Mouse (Mus musculus) hindbrain, postnatal 0 days (tissue): Measurements from ENCODE around the gene Dusp1. TPM values are rescaled to one million over a fixed set of nuclear protein-coding genes. Genes with fewer than 3 reads are reported as not detected.
A peak's percentile ranks its signal among the peaks of the same experiment; 100 is the strongest.

Experiments used
- ATAC-seq: fragments of 200-750 bp; cut with Nextera tagmentation; 2 replicates; pipeline ENCODE4 v1.8.0; 2017; ENCODE audit warnings: mild to moderate bottlenecking, moderate TSS enrichment, moderate library complexity
- DNase-seq: peaks from one replicate; pipeline ENCODE4 v3.0.0-alpha.2; 2015; ENCODE audit warnings: low spot score
- H3K27ac ChIP-seq: fragments of 300-500 bp; sonication (generic); 2 replicates; pipeline ENCODE4 v1.5.1; 2014; ENCODE audit warnings: mild to moderate bottlenecking
- H3K27me3 ChIP-seq: fragments of 300-500 bp; sonication (generic); 2 replicates; pipeline ENCODE4 v1.6.1; 2014; ENCODE audit warnings: low read length, mixed read lengths; ENCODE audit not compliant: insufficient read depth
- H3K36me3 ChIP-seq: fragments of 300-500 bp; sonication (generic); 2 replicates; pipeline ENCODE4 v1.6.1; 2014; ENCODE audit warnings: low read length, mixed read lengths; ENCODE audit not compliant: insufficient read depth
- H3K4me1 ChIP-seq: fragments of 300-500 bp; sonication (generic); 2 replicates; pipeline ENCODE4 v1.6.1; 2014; ENCODE audit warnings: antibody characterized with exemption, low read length, mixed read lengths; ENCODE audit not compliant: insufficient read depth
- H3K4me2 ChIP-seq: fragments of 300-500 bp; sonication (generic); 2 replicates; pipeline ENCODE4 v1.6.1; 2014; ENCODE audit warnings: low read depth, mild to moderate bottlenecking, low read length, moderate library complexity, mixed read lengths
- H3K4me3 ChIP-seq: fragments of 300-500 bp; sonication (generic); 2 replicates; pipeline ENCODE4 v1.5.1; 2014; ENCODE audit warnings: low read length
- H3K9ac ChIP-seq: fragments of 300-500 bp; sonication (generic); replicated peaks from 2 replicates; pipeline ENCODE4 v1.6.1; 2014; ENCODE audit warnings: mild to moderate bottlenecking, low read length, moderate library complexity, mixed read lengths
- H3K9me3 ChIP-seq: fragments of 300-500 bp; sonication (generic); 2 replicates; pipeline ENCODE4 v1.6.1; 2016; ENCODE audit warnings: low read length, mixed read lengths
- CTCF ChIP-seq: IDR thresholded peaks from 2 replicates; pipeline ENCODE4 v1.5.1; 2016; ENCODE audit warnings: antibody characterized with exemption, control low read depth, low read depth
- WGBS: fragments of 180-500 bp; shearing (Covaris S2); extraction: QIAGEN DNeasy Blood & Tissue Kit; methylation state at CpG from one replicate; pipeline ENCODE4 v1.1.7; 2014; 5-methylcytosine and 5-hydroxymethylcytosine counted together
- polyA plus RNA-seq: library from polyadenylated mRNA; unstranded; fragments of >200 nt; fragmentation: Nextera tagmentation; extraction: Ambion mirVana; gene quantifications from 2 replicates; pipeline ENCODE4 v1.2.1, GENCODE M21; 2015
- total RNA-seq: library from RNA; depleted of rRNA; stranded (reverse); fragments of >200 nt; gene quantifications from 2 replicates; pipeline ENCODE4 v1.2.3, GENCODE M21; 2014

Dusp1 gene
- total and polyA plus RNA-seq, 2 experiments from 2014 or later, result 27.0 to 51.4 TPM

GRCm38 (mm10) chr17:26584558-26585136 lies 22.7 kb upstream of the Dusp1 start:
- DNase-seq (peak; percentile 72), ATAC-seq (peak; percentile 76)
- Histone ChIP-seq H3K27ac (peak overlapping the region; percentile 72), H3K4me1 (peaks cover 12% of the 10 kb centered on the region), H3K9ac (0 out of 2 replicates have a peak overlapping the region, but pooled peaks have one; percentile 13), H3K27me3 (no peaks in the 10 kb centered on the region), H3K4me3 (no peak overlapping the region), H3K36me3 (no peaks in the 10 kb centered on the region), H3K9me3 (no peaks in the 10 kb centered on the region), H3K4me2 (peak overlapping the region; percentile 5; the same call in 1 of the 2 replicates)
- no peak for TF ChIP-seq CTCF
- 27% methylated on average over 15 of the region's 15 CpGs for WGBS

- no peak for ATAC-seq
- DNase-seq, result no peak
- 0 out of 2 replicates have a peak overlapping the region, but pooled peaks have one; percentile 5 for H3K4me2 ChIP-seq
- H3K9me3 ChIP-seq, result no peaks in the 10 kb centered on the region
- no peak overlapping the region for H3K4me3 ChIP-seq
- peaks cover 12% of the 10 kb centered on the region for H3K4me1 ChIP-seq
- WGBS, result 80% methylated on average over 4 of the region's 4 CpGs
- H3K27me3 ChIP-seq, result no peaks in the 10 kb centered on the region
- H3K27ac ChIP-seq, result peak overlapping the region; percentile 72; the same call in 1 of the 2 replicates
- H3K36me3 ChIP-seq, result no peaks in the 10 kb centered on the region
- 0 out of 2 replicates have a peak overlapping the region, but pooled peaks have one; percentile 13 for H3K9ac ChIP-seq
- TF ChIP-seq CTCF, result no peak
These were observed 22.1 kb upstream of the Dusp1 start for GRCm38 (mm10) chr17:26584063-26584462.

- H3K9me3 ChIP-seq, result no peaks in the 10 kb centered on the region
- H3K27me3 ChIP-seq, result no peaks in the 10 kb centered on the region
- H3K4me1 ChIP-seq, result peaks cover 12% of the 10 kb centered on the region
- H3K4me2 ChIP-seq, result no peak overlapping the region
- no peak overlapping the region; the same call in 1 of the 2 replicates for H3K27ac ChIP-seq
- WGBS, result 81% methylated on average over 6 of the region's 6 CpGs
- no peak overlapping the region for H3K9ac ChIP-seq
- ATAC-seq, result no peak
- no peak overlapping the region for H3K4me3 ChIP-seq
- DNase-seq, result no peak
- no peak for TF ChIP-seq CTCF
- no peaks in the 10 kb centered on the region for H3K36me3 ChIP-seq
These were observed 21.7 kb upstream of the Dusp1 start for GRCm38 (mm10) chr17:26583606-26584005.

GRCm38 (mm10) chr17:26583056-26583455 lies 21.1 kb upstream of the Dusp1 start:
- no peak overlapping the region for H3K4me2 ChIP-seq
- DNase-seq (no peak), ATAC-seq (no peak)
- no peak for TF ChIP-seq CTCF
- H3K4me3 ChIP-seq, result no peak overlapping the region
- H3K9ac ChIP-seq, result no peak overlapping the region
- WGBS, result 96% methylated on average over 9 of the region's 9 CpGs
- H3K27me3 ChIP-seq, result no peaks in the 10 kb centered on the region
- H3K9me3 ChIP-seq, result no peaks in the 10 kb centered on the region
- no peak overlapping the region; the same call in 1 of the 2 replicates for H3K27ac ChIP-seq
- H3K4me1 ChIP-seq, result peaks cover 12% of the 10 kb centered on the region
- no peaks in the 10 kb centered on the region for H3K36me3 ChIP-seq

- DNase-seq (peak; percentile 57), ATAC-seq (peak; percentile 71)
- no peak overlapping the region for H3K4me2 ChIP-seq
- no peak overlapping the region for H3K4me3 ChIP-seq
- TF ChIP-seq CTCF, result no peak
- H3K4me1 ChIP-seq, result peaks cover 12% of the 10 kb centered on the region
- H3K9ac ChIP-seq, result no peak overlapping the region
- 50% methylated on average over 5 of the region's 5 CpGs for WGBS
- H3K27me3 ChIP-seq, result no peaks in the 10 kb centered on the region
- H3K9me3 ChIP-seq, result no peaks in the 10 kb centered on the region
- peak overlapping the region; percentile 56; the same call in 1 of the 2 replicates for H3K27ac ChIP-seq
- no peaks in the 10 kb centered on the region for H3K36me3 ChIP-seq
These were observed 20.4 kb upstream of the Dusp1 start for GRCm38 (mm10) chr17:26582297-26582696.

- peaks cover 12% of the 10 kb centered on the region for H3K4me1 ChIP-seq
- no peak overlapping the region for H3K4me3 ChIP-seq
- ATAC-seq, result no peak
- WGBS, result 99% methylated on average over 3 of the region's 3 CpGs
- H3K9ac ChIP-seq, result no peak overlapping the region
- no peak for TF ChIP-seq CTCF
- H3K27me3 ChIP-seq, result no peaks in the 10 kb centered on the region
- no peaks in the 10 kb centered on the region for H3K36me3 ChIP-seq
- no peak for DNase-seq
- H3K4me2 ChIP-seq, result no peak overlapping the region
- H3K27ac ChIP-seq, result no peak overlapping the region
- no peaks in the 10 kb centered on the region for H3K9me3 ChIP-seq
These were observed 19.0 kb upstream of the Dusp1 start for GRCm38 (mm10) chr17:26580873-26581401.

GRCm38 (mm10) chr17:26579396-26579795 lies 17.5 kb upstream of the Dusp1 start:
- no peak overlapping the region for H3K9ac ChIP-seq
- H3K4me3 ChIP-seq, result no peak overlapping the region
- H3K27ac ChIP-seq, result no peak overlapping the region
- H3K4me1 ChIP-seq, result peaks cover 3% of the 10 kb centered on the region; the same call in 1 of the 2 replicates
- H3K27me3 ChIP-seq, result no peaks in the 10 kb centered on the region
- H3K36me3 ChIP-seq, result no peaks in the 10 kb centered on the region
- WGBS, result 95% methylated on average over 6 of the region's 6 CpGs
- H3K4me2 ChIP-seq, result no peak overlapping the region
- TF ChIP-seq CTCF, result no peak
- no peaks in the 10 kb centered on the region for H3K9me3 ChIP-seq
- ATAC-seq, result no peak
- DNase-seq, result no peak
